Mouse (Mus musculus) 3134 (cell line): Measurements from ENCODE around the gene Myo9b.
"Not testable (repeated sequence)": the region's sequence is repeated elsewhere in the genome, so short reads cannot be mapped to it uniquely, and the experiment has no call there.

Experiments used
- DNase-seq: peaks from one replicate; pipeline ENCODE4 v3.0.0-alpha.2; 2011; ENCODE audit warnings: low spot score; ENCODE audit not compliant: insufficient read length; ENCODE audit errors: extremely low read depth

The Myo9b gene

GRCm38 (mm10) chr8:71296188-71296621 is 23.7 kb downstream of the Myo9b start:
- DNase-seq: no peak

GRCm38 (mm10) chr8:71296784-71297183 is 24.3 kb downstream of the Myo9b start:
- no peak for DNase-seq

GRCm38 (mm10) chr8:71297439-71297838 is 24.9 kb downstream of the Myo9b start:
- no peak for DNase-seq

- DNase-seq: no peak
These were observed 27.2 kb downstream of the Myo9b start for GRCm38 (mm10) chr8:71299716-71300115.

- no peak for DNase-seq
These were observed 30.3 kb downstream of the Myo9b start for GRCm38 (mm10) chr8:71302788-71303187.

- DNase-seq: no peak
These were observed 31.1 kb downstream of the Myo9b start for GRCm38 (mm10) chr8:71303632-71304031.

GRCm38 (mm10) chr8:71305988-71306387 is 33.5 kb downstream of the Myo9b start:
- DNase-seq: no peak

GRCm38 (mm10) chr8:71307371-71307770 is 34.9 kb downstream of the Myo9b start:
- DNase-seq: no peak

- DNase-seq: no peak
These were observed 35.4 kb downstream of the Myo9b start for GRCm38 (mm10) chr8:71307913-71308312.

GRCm38 (mm10) chr8:71310446-71310845 is 37.9 kb downstream of the Myo9b start:
- peak; percentile 51 for DNase-seq

GRCm38 (mm10) chr8:71312700-71313099 is 40.2 kb downstream of the Myo9b start:
- peak; percentile 48 for DNase-seq

- no peak for DNase-seq
These were observed 41.4 kb downstream of the Myo9b start for GRCm38 (mm10) chr8:71313951-71314350.

- no peak for DNase-seq
These were observed 43.5 kb downstream of the Myo9b start for GRCm38 (mm10) chr8:71315972-71316371.

- DNase-seq: no peak
These were observed 44.0 kb downstream of the Myo9b start for GRCm38 (mm10) chr8:71316486-71317031.

GRCm38 (mm10) chr8:71318610-71319009 is 46.1 kb downstream of the Myo9b start:
- not testable (repeated sequence) for DNase-seq

GRCm38 (mm10) chr8:71319760-71320159 is 47.2 kb downstream of the Myo9b start:
- not testable (repeated sequence) for DNase-seq

- DNase-seq: no peak
These were observed 50.4 kb downstream of the Myo9b start for GRCm38 (mm10) chr8:71322939-71323338.

- DNase-seq: no peak
These were observed 52.3 kb downstream of the Myo9b start for GRCm38 (mm10) chr8:71324848-71325247.

- DNase-seq: not testable (repeated sequence)
These were observed 65.3 kb downstream of the Myo9b start for GRCm38 (mm10) chr8:71337834-71338233.

- DNase-seq: no peak
These were observed 68.1 kb downstream of the Myo9b start for GRCm38 (mm10) chr8:71340625-71341024.

- no peak for DNase-seq
These were observed 74.1 kb downstream of the Myo9b start for GRCm38 (mm10) chr8:71346581-71346980.

GRCm38 (mm10) chr8:71351117-71351516 is 78.6 kb downstream of the Myo9b start:
- DNase-seq: peak; percentile 41

GRCm38 (mm10) chr8:71351520-71351919 is 79.0 kb downstream of the Myo9b start:
- no peak for DNase-seq
